Mouse (Mus musculus): ENCODE measurements around the gene Sar1a. TPM values are rescaled to one million over a fixed set of nuclear protein-coding genes. Genes with fewer than 3 reads are reported as not detected.

Gene Sar1a
- polyA plus RNA-seq, 2 experiments from 2014 or later, result 88.4 to 94.6 TPM

- ATAC-seq, result no peak
Observed at GRCm38 (mm10) chr10:61689405-61689804, 9.3 kb downstream of the Sar1a start.

- ATAC-seq, result no peak
Observed at GRCm38 (mm10) chr10:61693563-61693962, 13.5 kb downstream of the Sar1a start.

GRCm38 (mm10) chr10:61694870-61695670 lies 15.0 kb downstream of the Sar1a start, which contains the start of gene Tysnd1:
Tysnd1 (plus strand) TSS chr10:61695514.
- ATAC-seq, result peak; percentile 98

- peak; percentile 21 for ATAC-seq
Observed at GRCm38 (mm10) chr10:61695703-61696559, 15.8 kb downstream of the Sar1a start.

- no peak for ATAC-seq
Observed at GRCm38 (mm10) chr10:61696560-61696823, 16.4 kb downstream of the Sar1a start.

- ATAC-seq, result no peak
Observed at GRCm38 (mm10) chr10:61697028-61697427, 16.9 kb downstream of the Sar1a start.

- no peak for ATAC-seq
Observed at GRCm38 (mm10) chr10:61704663-61705062, 24.6 kb downstream of the Sar1a start.

- ATAC-seq, result no peak
Observed at GRCm38 (mm10) chr10:61706412-61707375, 26.6 kb downstream of the Sar1a start.

GRCm38 (mm10) chr10:61713601-61714000 lies 33.5 kb downstream of the Sar1a start:
- ATAC-seq, result no peak

- ATAC-seq, result no peak
Observed at GRCm38 (mm10) chr10:61714146-61714545, 34.0 kb downstream of the Sar1a start.

GRCm38 (mm10) chr10:61714771-61715461 lies 34.8 kb downstream of the Sar1a start, which contains the start of gene Aifm2:
Aifm2 (plus strand) TSS chr10:61715263.
- ATAC-seq, result peak; percentile 49

GRCm38 (mm10) chr10:61715462-61715837 lies 35.4 kb downstream of the Sar1a start:
- no peak for ATAC-seq

GRCm38 (mm10) chr10:61715996-61716864 lies 36.1 kb downstream of the Sar1a start:
- no peak for ATAC-seq

GRCm38 (mm10) chr10:61717406-61718296 lies 37.6 kb downstream of the Sar1a start:
- no peak for ATAC-seq

- ATAC-seq, result no peak
Observed at GRCm38 (mm10) chr10:61720331-61720730, 40.2 kb downstream of the Sar1a start.

- no peak for ATAC-seq
Observed at GRCm38 (mm10) chr10:61722215-61722614, 42.1 kb downstream of the Sar1a start.

- ATAC-seq, result no peak
Observed at GRCm38 (mm10) chr10:61723271-61723670, 43.2 kb downstream of the Sar1a start.

GRCm38 (mm10) chr10:61729181-61729580 lies 49.1 kb downstream of the Sar1a start:
- no peak for ATAC-seq

- ATAC-seq, result no peak
Observed at GRCm38 (mm10) chr10:61730171-61730570, 50.1 kb downstream of the Sar1a start.

- no peak for ATAC-seq
Observed at GRCm38 (mm10) chr10:61734377-61734776, 54.3 kb downstream of the Sar1a start.
